Mouse (Mus musculus) MEL (cell line): ENCODE measurements around the gene Higd1b. TPM values are rescaled to one million over a fixed set of nuclear protein-coding genes. Genes with fewer than 3 reads are reported as not detected.

Experiments used
- DNase-seq: peaks from one replicate; pipeline ENCODE4 v3.0.0; 2011; ENCODE audit warnings: low read depth, low spot score
- H3K27ac ChIP-seq: 2 replicates; pipeline ENCODE4 v1.5.1; 2012; ENCODE audit warnings: low read depth, mild to moderate bottlenecking, control low read depth, low read length, moderate library complexity; ENCODE audit not compliant: control insufficient read depth
- H3K27me3 ChIP-seq, 2 experiments: fragments of 150-350 bp in 1 of 2; sonication (generic) in 1 of 2; 2 replicates each; pipeline ENCODE4 v1.6.1; 2012; ENCODE audit warnings: low read length in 2 of 2, mild to moderate bottlenecking in 2 of 2, improper control_type of control experiment in 1 of 2, moderate library complexity in 1 of 2; ENCODE audit not compliant: insufficient read depth in 2 of 2, control insufficient read depth in 1 of 2
- H3K36me3 ChIP-seq, 2 experiments: 2 replicates each; pipeline ENCODE4 v1.6.1; 2012 to 2014; ENCODE audit warnings: low read length in 2 of 2, improper control_type of control experiment in 1 of 2, inconsistent platforms in 1 of 2, mild to moderate bottlenecking in 1 of 2; ENCODE audit not compliant: insufficient read depth in 2 of 2, control insufficient read depth in 1 of 2
- H3K4me1 ChIP-seq, 2 experiments: fragments of 150-350 bp in 1 of 2; sonication (generic) in 1 of 2; 2 replicates each; pipeline ENCODE4 v1.6.1; 2012; ENCODE audit warnings: low read length in 2 of 2, improper control_type of control experiment in 1 of 2, mild to moderate bottlenecking in 1 of 2; ENCODE audit not compliant: insufficient read depth in 2 of 2, control insufficient read depth in 1 of 2
- H3K4me3 ChIP-seq, 2 experiments: fragments of 150-350 bp in 1 of 2; sonication (generic) in 1 of 2; 2 replicates each; pipeline ENCODE4 v1.5.1; 2012; ENCODE audit warnings: low read depth in 2 of 2, low read length in 2 of 2, mild to moderate bottlenecking in 2 of 2, moderate library complexity in 2 of 2, control low read depth in 1 of 2, improper control_type of control experiment in 1 of 2; ENCODE audit not compliant: control insufficient read depth in 1 of 2, insufficient read depth in 1 of 2
- H3K79me2 ChIP-seq: 2 replicates; pipeline ENCODE4 v1.6.1; 2012; ENCODE audit warnings: mild to moderate bottlenecking, low read length, moderate library complexity; ENCODE audit not compliant: control insufficient read depth, poor library complexity, insufficient read depth
- H3K9ac ChIP-seq: 2 replicates; pipeline ENCODE4 v1.6.1; 2012; ENCODE audit warnings: low read depth, mild to moderate bottlenecking, control low read depth, low read length, moderate library complexity; ENCODE audit not compliant: control insufficient read depth, poor library complexity, severe bottlenecking
- H3K9me3 ChIP-seq: fragments of 150-350 bp; sonication (generic); replicated peaks from 2 replicates; pipeline ENCODE4 v1.6.1; 2012; ENCODE audit warnings: mild to moderate bottlenecking, low read length, improper control_type of control experiment, moderate library complexity; ENCODE audit not compliant: insufficient read depth
- BHLHE40 ChIP-seq: IDR thresholded peaks from 2 replicates; pipeline ENCODE4 v1.6.1; 2012; ENCODE audit warnings: low read depth, mild to moderate bottlenecking, inconsistent platforms, low read length, improper control_type of control experiment, borderline replicate concordance
- CHD1 ChIP-seq: IDR thresholded peaks from 2 replicates; pipeline ENCODE4 v1.6.1; 2012; ENCODE audit warnings: low read depth, mild to moderate bottlenecking, inconsistent platforms, low read length, improper control_type of control experiment
- CHD2 ChIP-seq: IDR thresholded peaks from 2 replicates; pipeline ENCODE4 v1.6.1; 2011; ENCODE audit warnings: low read length, improper control_type of control experiment
- CTCF ChIP-seq, 3 experiments: IDR thresholded peaks in 2 of 3; conservative IDR thresholded peaks in 1 of 3; 2 replicates each; pipeline ENCODE4 v1.5.1; 2011 to 2012; ENCODE audit warnings: low read length in 3 of 3, low read depth in 2 of 3, mild to moderate bottlenecking in 2 of 3, improper control_type of control experiment in 1 of 3, inconsistent platforms in 1 of 3, mixed read lengths in 1 of 3, moderate library complexity in 1 of 3; ENCODE audit not compliant: control insufficient read depth in 1 of 3, insufficient read depth in 1 of 3, poor library complexity in 1 of 3, severe bottlenecking in 1 of 3
- ELF1 ChIP-seq: IDR thresholded peaks from 2 replicates; pipeline ENCODE4 v1.6.1; 2014; ENCODE audit warnings: low read depth, mild to moderate bottlenecking, inconsistent platforms, low read length, improper control_type of control experiment, moderate library complexity
- EP300 ChIP-seq, 2 experiments: IDR thresholded peaks; 2 replicates each; pipeline ENCODE4 v1.6.1; 2011; ENCODE audit warnings: improper control_type of control experiment in 2 of 2, low read length in 2 of 2, low read depth in 1 of 2, mild to moderate bottlenecking in 1 of 2
- ETS1 ChIP-seq: IDR thresholded peaks from 2 replicates; pipeline ENCODE4 v1.6.1; 2012; ENCODE audit warnings: low read depth, mild to moderate bottlenecking, inconsistent platforms, low read length, improper control_type of control experiment, moderate library complexity
- GABPA ChIP-seq: IDR thresholded peaks from 2 replicates; pipeline ENCODE4 v1.6.1; 2012; ENCODE audit warnings: low read depth, mild to moderate bottlenecking, inconsistent platforms, low read length, improper control_type of control experiment, moderate library complexity
- HCFC1 ChIP-seq: IDR thresholded peaks from 2 replicates; pipeline ENCODE4 v1.6.1; 2012; ENCODE audit warnings: low read depth, mild to moderate bottlenecking, inconsistent platforms, low read length, improper control_type of control experiment, moderate library complexity
- JUND ChIP-seq: IDR thresholded peaks from 2 replicates; pipeline ENCODE4 v1.6.1; 2011; ENCODE audit warnings: low read depth, mild to moderate bottlenecking, improper control_type of control experiment, low read length
- MAFK ChIP-seq: IDR thresholded peaks from 2 replicates; pipeline ENCODE4 v1.6.1; 2011; ENCODE audit warnings: low read depth, mild to moderate bottlenecking, low read length, improper control_type of control experiment, borderline replicate concordance
- MAZ ChIP-seq: IDR thresholded peaks from 2 replicates; pipeline ENCODE4 v1.6.1; 2012; ENCODE audit warnings: low read depth, mild to moderate bottlenecking, inconsistent platforms, low read length, improper control_type of control experiment
- MEF2A ChIP-seq: IDR thresholded peaks from 2 replicates; pipeline ENCODE4 v1.6.1; 2014; ENCODE audit warnings: low read depth, mild to moderate bottlenecking, inconsistent platforms, low read length, improper control_type of control experiment; ENCODE audit not compliant: poor library complexity, insufficient replicate concordance, severe bottlenecking; ENCODE audit errors: extremely low read depth
- MXI1 ChIP-seq: IDR thresholded peaks from 2 replicates; pipeline ENCODE4 v1.6.1; 2011; ENCODE audit warnings: mild to moderate bottlenecking, low read depth, low read length, improper control_type of control experiment
- MYC ChIP-seq: IDR thresholded peaks from 2 replicates; pipeline ENCODE4 v1.6.1; 2011; ENCODE audit warnings: low read depth, mild to moderate bottlenecking, low read length, improper control_type of control experiment, moderate library complexity
- NELFE ChIP-seq: IDR thresholded peaks from 2 replicates; pipeline ENCODE4 v1.6.1; 2011; ENCODE audit warnings: low read depth, low read length, improper control_type of control experiment
- NRF1 ChIP-seq: IDR thresholded peaks from 2 replicates; pipeline ENCODE4 v1.6.1; 2014; ENCODE audit warnings: low read depth, mild to moderate bottlenecking, inconsistent platforms, low read length, improper control_type of control experiment, moderate library complexity; ENCODE audit not compliant: poor library complexity, insufficient read depth, severe bottlenecking
- POLR2A ChIP-seq, 2 experiments: IDR thresholded peaks; 2 replicates each; pipeline ENCODE4 v1.6.1; 2011 to 2012; ENCODE audit warnings: low read length in 2 of 2, mild to moderate bottlenecking in 2 of 2, control low read depth in 1 of 2, improper control_type of control experiment in 1 of 2, low read depth in 1 of 2, moderate library complexity in 1 of 2; ENCODE audit not compliant: control insufficient read depth in 1 of 2, insufficient read depth in 1 of 2, poor library complexity in 1 of 2
- POLR2AphosphoS2 ChIP-seq: IDR thresholded peaks from 2 replicates; pipeline ENCODE4 v1.6.1; 2011; ENCODE audit warnings: low read length, improper control_type of control experiment
- RAD21 ChIP-seq: IDR thresholded peaks from 2 replicates; pipeline ENCODE4 v1.6.1; 2011; ENCODE audit warnings: mild to moderate bottlenecking, low read depth, low read length, improper control_type of control experiment
- RCOR1 ChIP-seq: IDR thresholded peaks from 2 replicates; pipeline ENCODE4 v1.6.1; 2012; ENCODE audit warnings: low read depth, mild to moderate bottlenecking, inconsistent platforms, low read length, improper control_type of control experiment
- SIN3A ChIP-seq: IDR thresholded peaks from 2 replicates; pipeline ENCODE4 v1.6.1; 2012; ENCODE audit warnings: low read length, improper control_type of control experiment, inconsistent platforms
- TAL1 ChIP-seq: IDR thresholded peaks from 2 replicates; pipeline ENCODE4 v1.6.1; 2012; ENCODE audit warnings: mild to moderate bottlenecking, inconsistent platforms, low read length, moderate library complexity, mixed read lengths
- TBP ChIP-seq: IDR thresholded peaks from 2 replicates; pipeline ENCODE4 v1.8.0; 2011; ENCODE audit warnings: low read depth, low read length, improper control_type of control experiment
- UBTF ChIP-seq: IDR thresholded peaks from 2 replicates; pipeline ENCODE4 v1.6.1; 2012; ENCODE audit warnings: low read depth, mild to moderate bottlenecking, inconsistent platforms, low read length, improper control_type of control experiment, moderate library complexity, borderline replicate concordance; ENCODE audit not compliant: insufficient read depth
- USF2 ChIP-seq, 2 experiments: IDR thresholded peaks; 2 replicates each; pipeline ENCODE4 v1.6.1; 2011 to 2012; ENCODE audit warnings: improper control_type of control experiment in 2 of 2, low read length in 2 of 2, borderline replicate concordance in 1 of 2, inconsistent platforms in 1 of 2, low read depth in 1 of 2, mild to moderate bottlenecking in 1 of 2; ENCODE audit not compliant: insufficient read depth in 1 of 2
- ZC3H11A ChIP-seq: IDR thresholded peaks from 2 replicates; pipeline ENCODE4 v1.6.1; 2012; ENCODE audit warnings: low read depth, mild to moderate bottlenecking, inconsistent platforms, low read length, improper control_type of control experiment
- ZKSCAN1 ChIP-seq: IDR thresholded peaks from 2 replicates; pipeline ENCODE4 v1.6.1; 2012; ENCODE audit warnings: low read depth, mild to moderate bottlenecking, inconsistent platforms, low read length, improper control_type of control experiment, moderate library complexity
- ZMIZ1 ChIP-seq: IDR thresholded peaks from 2 replicates; pipeline ENCODE4 v1.6.1; 2012; ENCODE audit warnings: low read depth, mild to moderate bottlenecking, inconsistent platforms, low read length, improper control_type of control experiment, moderate library complexity
- polyA plus RNA-seq, 2 experiments: library from polyadenylated mRNA; stranded (reverse) in 1 of 2; unstranded in 1 of 2; fragments of >175 nt in 1 of 2; fragments of >200 nt in 1 of 2; gene quantifications; 2 replicates each; pipeline versions ENCODE4 v1.2.1 to v1.2.4; 2012; ENCODE audit warnings: low replicate concordance in 2 of 2, low read depth in 1 of 2; ENCODE audit not compliant: insufficient read length in 2 of 2, insufficient read depth in 1 of 2, missing spikeins in 1 of 2
- total RNA-seq: library from RNA; depleted of rRNA; stranded (reverse); fragments of 300-350 nt; gene quantifications from 2 replicates; pipeline ENCODE4 v1.2.3, GENCODE M21; 2012

Gene Higd1b
- total and polyA plus RNA-seq, 3 experiments: not detected

GRCm38 (mm10) chr11:102810721-102811485, 24.7 kb upstream of the Higd1b start:
- H3K4me3 ChIP-seq: no peak overlapping the region
- DNase-seq: no peak
- no peaks in the 10 kb centered on the region for H3K9me3 ChIP-seq
- H3K9ac ChIP-seq: no peak overlapping the region
- H3K27ac ChIP-seq: no peak overlapping the region
- no peaks in the 10 kb centered on the region for H3K4me1 ChIP-seq
- H3K79me2 ChIP-seq: no peaks in the 10 kb centered on the region
- TF ChIP-seq ZKSCAN1 (no peak), TBP (no peak), NELFE (no peak), BHLHE40 (no peak), EP300 (IDR thresholded peaks at IDR 0.05; ENCODE audit: low read depth in 1 of 2, low read length in 2 of 2) (no peak), MEF2A (no peak), HCFC1 (no peak), POLR2AphosphoS2 (no peak), CTCF (IDR thresholded peaks at IDR 0.05 in 2 of 3, conservative IDR thresholded peaks at IDR 0.05 in 1 of 3; ENCODE audit: control insufficient read depth in 1 of 3, insufficient read depth in 1 of 3, low read depth in 2 of 3, low read length in 3 of 3, poor library complexity in 1 of 3, severe bottlenecking in 1 of 3) (no peak), NRF1 (no peak), JUND (no peak), GABPA (no peak), ZC3H11A (no peak), MXI1 (no peak), ETS1 (no peak), UBTF (no peak), RCOR1 (no peak), USF2 (IDR thresholded peaks at IDR 0.05; ENCODE audit: borderline replicate concordance in 1 of 2, insufficient read depth in 1 of 2, low read depth in 1 of 2, low read length in 2 of 2) (no peak), CHD1 (no peak)
- H3K27me3 ChIP-seq: peaks cover 20 to 49% of the 10 kb centered on the region in 2 experiments
- no peaks in the 10 kb centered on the region for H3K36me3 ChIP-seq

DNA sequence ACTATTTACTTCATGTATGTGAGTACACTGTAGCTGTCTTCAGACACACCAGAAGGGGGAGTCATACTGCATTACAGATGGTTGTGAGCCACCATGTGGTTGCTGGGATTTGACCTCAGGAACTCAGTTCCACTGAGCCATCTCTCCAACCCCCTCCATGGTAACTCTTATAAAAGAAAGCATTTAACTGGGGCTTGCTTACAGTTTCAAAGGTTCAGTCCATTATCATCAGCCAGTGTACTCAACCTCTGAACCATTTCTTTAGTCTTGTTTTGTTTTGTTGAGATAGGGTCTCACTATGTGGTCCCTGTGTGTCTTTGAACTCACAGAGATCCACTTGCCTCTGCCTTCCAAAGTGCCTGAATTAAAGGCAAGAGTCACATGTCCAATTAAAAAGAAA, 20.8 kb upstream of the Higd1b start:
- no peak for DNase-seq
- H3K27ac ChIP-seq: no peak overlapping the region
- no peaks in the 10 kb centered on the region for H3K79me2 ChIP-seq
- no peaks in the 10 kb centered on the region for H3K4me1 ChIP-seq
- H3K27me3 ChIP-seq: peaks cover 18 to 37% of the 10 kb centered on the region in 2 experiments
- no peaks in the 10 kb centered on the region for H3K9me3 ChIP-seq
- H3K4me3 ChIP-seq: no peak overlapping the region
- no peak overlapping the region for H3K9ac ChIP-seq
- no peaks in the 10 kb centered on the region for H3K36me3 ChIP-seq
- TF ChIP-seq POLR2A (IDR thresholded peaks at IDR 0.05; ENCODE audit: control insufficient read depth in 1 of 2, insufficient read depth in 1 of 2, low read depth in 1 of 2, low read length in 2 of 2, poor library complexity in 1 of 2) (no peak), NELFE (no peak), NRF1 (no peak), SIN3A (no peak), JUND (no peak), GABPA (no peak), MAZ (no peak), MXI1 (no peak), RAD21 (no peak), CHD2 (no peak), ELF1 (no peak), UBTF (no peak), USF2 (IDR thresholded peaks at IDR 0.05; ENCODE audit: borderline replicate concordance in 1 of 2, insufficient read depth in 1 of 2, low read depth in 1 of 2, low read length in 2 of 2) (no peak), ZMIZ1 (no peak), MYC (no peak), RCOR1 (no peak), TAL1 (no peak), MAFK (no peak)
